Mouse (Mus musculus) liver, adult 2 months (tissue): ENCODE data around the gene Tmem198.

Source experiments
- CTCF ChIP-seq: fragments of 200-500 bp; IDR thresholded peaks from 2 replicates; pipeline ENCODE4 v1.5.1; 2011; ENCODE audit warnings: low read depth, low read length, control low read depth
- POLR2A ChIP-seq: fragments of 200-500 bp; IDR thresholded peaks from 2 replicates; pipeline ENCODE4 v1.6.1; 2011; ENCODE audit warnings: low read length, control low read depth; ENCODE audit not compliant: insufficient read depth; ENCODE audit errors: extremely low read depth

DNA sequence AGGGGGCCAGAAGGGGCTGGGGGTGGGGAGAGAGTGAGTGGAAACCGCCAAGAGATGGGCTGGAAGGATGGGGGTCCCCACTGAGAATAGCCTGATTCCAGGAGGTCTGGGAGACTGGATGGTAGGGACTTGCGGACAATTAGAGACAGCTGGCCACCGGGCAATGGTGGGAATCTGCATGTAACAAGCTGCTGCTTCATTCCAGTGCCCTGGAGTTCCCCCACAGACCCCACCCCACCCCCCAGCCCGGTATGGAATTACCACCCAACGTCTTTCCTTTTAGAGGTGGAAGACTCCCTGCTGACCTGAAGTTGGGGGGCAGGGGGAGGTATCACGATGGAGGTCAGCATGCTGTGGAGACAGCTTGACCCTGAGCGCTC lies 31.3 kb upstream of the Tmem198 start:
- TF ChIP-seq CTCF (no peak), POLR2A (no peak)
